Mouse (Mus musculus) mouse trophoblast stem cell (cell line): ENCODE measurements around the gene Tnfsf13.

ENCODE experiments used
- in situ Hi-C, 2 experiments: fragments of 300-500 bp; cut with MseI, MboI; formaldehyde crosslinking; loops; 2 replicates in 1 of 2; 3 replicates in 1 of 2; pipeline ENCODE4 v1.15.1; 2025

Tnfsf13 gene

DNA sequence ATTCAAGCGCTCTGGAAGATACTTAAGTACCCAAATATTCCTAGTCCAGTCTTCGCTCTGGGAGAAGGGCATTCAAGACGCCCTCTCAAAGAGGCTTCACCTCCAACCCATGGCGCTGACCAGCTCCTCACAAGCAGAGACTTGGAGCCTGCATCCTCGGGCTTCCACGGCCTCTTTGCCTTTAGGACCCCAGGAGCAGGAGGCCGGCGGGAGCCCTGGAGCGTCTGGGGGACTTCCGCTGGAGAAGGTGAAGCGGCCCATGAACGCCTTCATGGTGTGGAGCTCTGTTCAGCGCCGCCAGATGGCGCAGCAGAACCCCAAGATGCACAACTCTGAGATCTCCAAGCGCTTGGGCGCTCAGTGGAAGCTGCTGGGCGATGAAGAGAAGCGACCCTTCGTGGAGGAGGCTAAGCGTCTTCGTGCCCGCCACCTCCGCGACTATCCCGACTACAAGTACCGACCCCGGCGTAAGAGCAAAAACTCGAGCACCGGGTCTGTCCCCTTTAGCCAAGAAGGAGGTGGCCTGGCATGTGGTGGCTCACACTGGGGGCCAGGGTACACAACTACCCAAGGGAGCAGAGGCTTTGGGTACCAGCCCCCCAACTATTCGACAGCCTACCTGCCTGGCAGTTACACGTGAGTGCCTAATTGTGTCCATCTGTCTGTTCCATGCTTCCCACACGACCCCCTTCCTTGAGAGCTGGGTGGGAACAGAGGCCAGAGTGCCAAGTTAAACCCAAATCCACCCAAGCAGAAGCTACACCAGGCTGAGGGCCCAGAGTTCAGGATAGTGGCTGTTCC lies 30.1 kb downstream of the Tnfsf13 start, which contains the start of gene Sox15:
Sox15 (plus strand) TSS at position 51 of the 801 bp plus-strand sequence.
- in situ Hi-C loops, result no loop called here

- in situ Hi-C loops, result no loop called here
These were observed 30.8 kb downstream of the Tnfsf13 start for GRCm38 (mm10) chr11:69654760-69655159.

GRCm38 (mm10) chr11:69653399-69653798 lies 32.2 kb downstream of the Tnfsf13 start:
- in situ Hi-C loops, result no loop called here

- in situ Hi-C loops, result no loop called here
These were observed 39.7 kb downstream of the Tnfsf13 start for GRCm38 (mm10) chr11:69645860-69646259.

DNA sequence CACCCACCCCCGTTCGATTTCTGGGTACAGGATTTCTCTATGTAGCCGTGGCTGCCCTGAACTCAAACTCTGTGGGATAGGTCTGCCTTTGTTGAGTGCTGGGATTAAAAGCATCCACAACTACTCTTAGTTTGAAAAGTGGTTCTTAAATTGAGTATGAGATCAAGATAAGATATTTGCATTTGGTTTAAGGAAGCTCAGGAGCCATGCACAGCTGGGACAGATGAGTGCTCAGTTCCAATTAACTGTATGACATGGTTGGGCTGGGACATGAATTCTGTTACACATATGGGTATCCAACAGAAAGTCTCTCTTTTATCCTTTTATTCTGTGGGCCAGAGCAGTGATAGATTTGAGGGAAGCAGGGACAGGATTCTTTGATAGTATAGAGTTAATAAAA lies 50.1 kb downstream of the Tnfsf13 start:
- in situ Hi-C loops, result no loop called here

DNA sequence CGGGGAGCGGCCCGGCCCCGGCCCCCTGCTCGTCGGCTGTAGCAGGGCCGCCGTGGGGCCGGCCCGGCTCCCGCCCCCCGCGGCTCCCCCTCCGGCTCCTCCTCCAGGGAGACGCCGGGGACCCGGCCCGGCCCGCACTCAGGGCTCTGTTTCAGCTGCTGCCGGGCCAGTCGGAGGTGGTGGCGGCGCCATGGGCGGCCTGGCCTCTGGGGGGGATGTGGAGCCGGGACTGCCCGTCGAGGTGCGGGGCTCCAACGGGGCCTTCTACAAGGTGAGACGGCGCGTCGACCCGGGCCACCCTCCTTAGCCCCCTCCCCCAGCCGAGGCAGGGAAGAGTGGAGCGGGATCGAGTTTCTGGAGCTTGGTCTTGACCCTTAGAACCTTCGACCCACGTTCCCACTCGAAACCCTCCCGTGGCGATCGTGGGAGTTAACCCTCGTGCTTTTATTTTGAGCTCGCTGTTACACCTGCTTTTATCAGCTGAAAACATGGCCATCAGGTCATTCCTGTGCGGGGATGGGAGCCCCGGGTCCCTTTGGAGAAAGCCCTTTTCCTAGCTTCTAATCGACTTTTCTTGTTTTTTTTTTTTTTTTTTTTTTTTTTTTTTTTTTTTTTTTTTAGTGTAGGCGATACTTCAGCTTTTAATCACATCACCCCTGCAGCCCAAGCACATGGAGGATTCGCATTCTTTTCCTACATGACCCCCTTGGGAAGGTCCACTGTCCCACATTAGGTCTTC lies 52.3 kb downstream of the Tnfsf13 start:
- in situ Hi-C loops, result no loop called here
